Mouse (Mus musculus): ENCODE results near the gene Bmpr1a.
"Not testable (repeated sequence)": the region's sequence is repeated elsewhere in the genome, so short reads cannot be mapped to it uniquely, and the experiment has no call there.

The Bmpr1a gene

GRCm38 (mm10) chr14:34377121-34377520 lies 126.0 kb downstream of the Bmpr1a start:
- DNase-seq = no peak

GRCm38 (mm10) chr14:34375941-34376340 lies 127.2 kb downstream of the Bmpr1a start:
- no peak for DNase-seq

GRCm38 (mm10) chr14:34375415-34375904 lies 127.7 kb downstream of the Bmpr1a start, which contains the start of gene Mmrn2:
Mmrn2 (plus strand) TSS chr14:34375465.
- DNase-seq = no peak

- DNase-seq = no peak
These were observed 128.6 kb downstream of the Bmpr1a start, which contains the start of gene Sncg for GRCm38 (mm10) chr14:34374577-34374976. Sncg (minus strand) TSS chr14:34374789.

- DNase-seq = no peak
These were observed 129.6 kb downstream of the Bmpr1a start for GRCm38 (mm10) chr14:34373581-34373980.

GRCm38 (mm10) chr14:34372646-34373045 lies 130.5 kb downstream of the Bmpr1a start:
- DNase-seq = no peak

GRCm38 (mm10) chr14:34371763-34372162 lies 131.4 kb downstream of the Bmpr1a start:
- DNase-seq = no peak

GRCm38 (mm10) chr14:34370921-34371320 lies 132.2 kb downstream of the Bmpr1a start:
- DNase-seq = no peak

- DNase-seq = no peak
These were observed 132.9 kb downstream of the Bmpr1a start for GRCm38 (mm10) chr14:34370203-34370602.

- no peak for DNase-seq
These were observed 138.0 kb downstream of the Bmpr1a start for GRCm38 (mm10) chr14:34365147-34365507.

- DNase-seq = not testable (repeated sequence)
These were observed 138.6 kb downstream of the Bmpr1a start for GRCm38 (mm10) chr14:34364254-34365146.

GRCm38 (mm10) chr14:34363490-34364253 lies 139.5 kb downstream of the Bmpr1a start:
- peak; percentile 33 for DNase-seq

GRCm38 (mm10) chr14:34362726-34363445 lies 140.3 kb downstream of the Bmpr1a start:
- peak; percentile 29 for DNase-seq

GRCm38 (mm10) chr14:34362135-34362534 lies 141.0 kb downstream of the Bmpr1a start:
- DNase-seq = no peak

Data from layer of hippocampus, adult 9-11 months (tissue).